Mouse (Mus musculus) gastrocnemius, adult 8-10 months (tissue): ENCODE data around the gene Ovca2. TPM values are rescaled to one million over a fixed set of nuclear protein-coding genes. Genes with fewer than 3 reads are reported as not detected.

Experiments used
- DNase-seq, 2 experiments: peaks; one replicate each; pipeline ENCODE4 v3.0.0; 2022; ENCODE audit warnings: low spot score in 2 of 2
- microRNA-seq: library from miRNA; unstranded; fragments of <30 nt; microRNA quantifications from one replicate; pipeline ENCODE4 v1.2.0, GENCODE M21; 2022
- total RNA-seq, 4 experiments: library from RNA; stranded (reverse); gene quantifications; 2 replicates each; pipeline ENCODE4 v1.2.4; 2022

The Ovca2 gene
- total RNA-seq, 4 experiments from 2014 or later = 2.0 to 4.5 (median 2.3) TPM

DNA sequence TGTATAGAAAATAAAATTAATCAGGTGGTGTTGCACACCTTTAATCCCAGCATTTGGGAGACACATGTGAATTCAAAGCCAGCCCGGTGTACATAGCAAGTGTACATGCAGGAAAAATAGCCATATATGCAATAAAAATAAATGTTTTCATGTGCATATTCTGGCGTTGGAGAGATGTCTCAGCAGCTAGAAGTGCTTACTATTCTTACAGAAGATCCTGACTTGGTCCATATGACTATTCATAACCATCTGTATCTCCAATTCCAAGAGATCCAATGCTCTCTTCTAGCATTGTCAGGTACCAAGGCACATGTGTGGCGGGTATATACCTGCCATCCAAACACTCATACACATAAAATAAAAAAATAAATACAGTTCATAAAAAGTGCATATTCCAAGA lies 52.3 kb downstream of the Ovca2 start:
- DNase-seq = no peak

Small RNA genes lying within 50 kb of the gene (microRNA-seq; reads per million reads assigned to microRNA genes)
- gene Mir132 (165 reads per million, percentile 57 among the genes with 10 or more reads in this experiment), gene Mir212 (not detected)

Other genes with a start within 250 kb of the Ovca2 start
- gene Hic1, start 9.3 kb downstream of the Ovca2 start, total RNA-seq = 1 to 10 TPM; 2.7 to 5.0 (median 4.0) TPM
- 1 to 10 TPM; 4.2 to 6.9 (median 5.4) TPM for gene Dph1, start 12.4 kb upstream of the Ovca2 start, total RNA-seq
- gene Rtn4rl1, start 14.9 kb upstream of the Ovca2 start, total RNA-seq = 1 to 10 TPM in 1 of 4 experiments, under 1 TPM in 3; 0.63 to 1.3 (median 0.94) TPM
- 10 to 100 TPM; 67.0 to 73.3 (median 70.6) TPM for gene Rpa1, start 169.5 kb upstream of the Ovca2 start, total RNA-seq
- gene Smyd4, start 169.6 kb upstream of the Ovca2 start, total RNA-seq = 1 to 10 TPM; 4.0 to 5.4 (median 4.7) TPM
- gene Serpinf1, start 243.9 kb upstream of the Ovca2 start, total RNA-seq = 10 to 100 TPM; 21.1 to 74.1 (median 37.8) TPM